Mouse (Mus musculus) layer of hippocampus, postnatal 14 days (tissue): ENCODE measurements around the gene Prep. TPM values are rescaled to one million over a fixed set of nuclear protein-coding genes. Genes with fewer than 3 reads are reported as not detected.

ENCODE experiments used
- DNase-seq, 2 experiments: peaks; one replicate each; pipeline ENCODE4 v3.0.0; 2021 to 2022; ENCODE audit warnings: low spot score in 2 of 2, mixed read lengths in 1 of 2
- long read RNA-seq, 2 experiments: library from polyadenylated mRNA; stranded (forward); transcript quantifications; one replicate each; pipeline ENCODE4 v2.0.0; 2021
- total RNA-seq, 2 experiments: library from RNA; stranded (reverse); gene quantifications; 2 replicates each; pipeline ENCODE4 v1.2.3; 2021

Gene Prep
- 10 to 100 TPM; 13.5 to 14.6 TPM for total RNA-seq
- long read RNA-seq, experiment 1, full-length matches to known transcripts = 37 of 46 reads
- long read RNA-seq, experiment 1, partial matches to known transcripts = 8 of 46 reads
- long read RNA-seq, experiment 1, other reads (novel, unspliced or antisense) = 1 of 46 reads
- long read RNA-seq, experiment 2, full-length matches to known transcripts = 42 of 55 reads
- long read RNA-seq, experiment 2, partial matches to known transcripts = 7 of 55 reads
- long read RNA-seq, experiment 2, other reads (novel, unspliced or antisense) = 6 of 55 reads

DNA sequence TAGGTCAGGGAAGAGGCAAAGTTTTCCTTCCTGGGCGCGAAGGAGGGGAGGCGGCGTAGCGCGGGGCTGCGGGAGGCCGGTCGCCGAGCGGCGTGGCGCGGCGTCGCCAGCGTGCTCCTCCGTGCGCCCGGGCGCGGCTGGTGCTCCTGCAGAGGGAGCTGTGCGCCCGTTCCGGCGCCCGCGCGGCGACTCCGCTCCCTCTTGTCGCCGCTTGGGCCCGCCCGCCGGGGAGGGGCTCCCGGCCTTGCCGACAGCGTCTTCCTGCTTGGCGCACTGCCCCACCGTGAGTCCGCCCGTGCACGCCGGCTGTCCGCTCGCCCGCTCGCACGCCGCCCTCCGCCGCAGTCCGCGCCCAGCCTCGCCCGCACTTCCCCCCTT lies at the start of gene Prep:
Gene Prep (plus strand): TSS at position 273 of the 378 bp plus-strand sequence.
- peak; percentile 86 to 92 for DNase-seq

DNA sequence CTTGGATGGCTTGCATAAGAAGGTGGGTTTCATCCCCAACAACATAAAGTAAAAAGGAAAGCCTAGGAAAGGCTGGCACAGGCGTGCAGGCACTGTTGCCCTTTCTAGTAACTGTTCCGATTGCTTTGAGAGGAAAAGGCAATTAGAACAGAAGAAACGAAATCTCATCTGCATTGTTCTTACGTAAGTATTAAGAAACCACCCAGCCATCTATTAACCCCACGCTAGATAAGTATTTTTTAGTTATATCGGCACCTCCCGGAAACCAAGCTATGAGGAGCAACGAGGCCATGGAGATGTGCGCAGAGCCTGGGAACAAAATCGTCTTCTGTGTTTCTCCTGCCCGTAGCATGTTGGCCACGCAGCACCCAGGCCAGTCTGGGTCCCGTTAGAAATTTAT lies 49.7 kb upstream of the Prep start:
- DNase-seq = no peak

DNA sequence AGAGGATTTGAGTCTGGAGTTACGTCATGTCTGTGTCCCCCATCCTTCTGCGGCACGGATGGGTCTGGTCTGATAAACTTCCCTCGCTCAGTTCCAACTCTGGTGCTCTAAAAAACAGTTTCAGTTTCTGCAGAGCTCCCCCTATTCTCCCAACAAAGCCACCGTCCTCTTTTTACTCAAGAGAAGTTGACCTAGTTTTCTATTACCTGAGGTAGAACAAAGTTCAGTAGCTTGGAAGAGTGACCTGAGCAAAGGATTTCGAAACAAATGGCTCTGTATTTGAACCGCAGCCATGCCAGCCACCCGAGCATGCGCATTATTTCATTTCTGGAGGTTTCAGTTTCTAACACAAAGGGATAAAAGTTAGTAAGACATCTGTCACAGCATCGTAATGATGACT lies 49.2 kb upstream of the Prep start:
- no peak for DNase-seq

DNA sequence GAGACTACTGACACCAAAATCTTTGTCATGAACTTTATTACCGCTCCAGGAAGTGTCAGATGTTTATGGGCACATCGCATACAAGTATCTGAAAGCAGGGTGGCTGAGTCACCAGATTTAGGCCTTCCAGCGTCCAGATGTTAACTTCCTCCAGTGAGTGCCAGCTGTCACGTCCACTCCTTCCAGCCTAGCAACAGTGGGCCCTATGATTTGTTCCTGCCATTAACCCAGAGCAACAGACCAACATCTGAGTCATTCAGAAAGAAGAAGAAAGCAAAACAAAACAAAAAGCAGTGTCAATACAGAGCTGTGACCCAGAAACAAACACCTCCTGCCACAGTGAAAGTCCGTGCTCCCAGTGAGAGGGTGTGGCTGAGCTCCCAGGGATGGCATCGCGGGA lies 47.6 kb upstream of the Prep start:
- no peak for DNase-seq

DNA sequence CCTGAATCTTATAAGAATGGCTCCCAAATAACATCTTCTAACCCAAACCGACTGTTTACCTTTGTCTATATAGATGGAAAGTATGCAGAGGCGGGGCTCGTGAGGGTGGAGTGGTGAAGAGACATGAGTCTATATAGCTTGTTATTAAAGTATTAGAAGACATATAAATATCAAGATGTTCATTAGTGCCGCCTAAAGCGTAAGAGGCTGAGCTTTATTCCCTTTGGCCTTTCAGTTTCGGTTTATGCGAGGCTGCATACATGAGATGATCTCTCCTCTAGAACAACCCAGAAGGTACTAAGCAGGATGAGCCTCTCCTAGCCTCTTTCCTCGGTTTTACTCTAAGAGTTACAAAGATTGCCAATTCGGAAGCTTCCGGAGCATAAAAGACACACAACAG lies 47.2 kb upstream of the Prep start:
- no peak for DNase-seq

DNA sequence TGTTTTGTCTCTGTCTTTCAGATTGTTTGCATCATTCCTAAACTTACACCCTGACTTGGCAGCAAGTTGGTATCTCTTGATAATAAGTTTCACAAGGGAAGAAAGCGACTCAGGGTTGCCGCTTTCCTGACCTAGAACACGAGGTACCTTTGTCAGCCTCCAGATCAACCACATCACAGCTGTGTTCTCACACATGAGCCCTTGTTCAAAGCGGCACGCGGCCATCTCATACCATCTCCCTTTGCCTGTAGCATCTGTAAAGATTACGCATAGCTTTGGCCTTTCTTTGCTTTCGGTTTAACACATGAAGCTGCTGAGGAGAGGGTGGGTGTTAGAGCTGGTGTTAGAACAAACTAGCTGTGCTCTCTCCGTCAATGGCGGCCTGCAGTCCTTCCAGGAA lies 46.7 kb upstream of the Prep start:
- DNase-seq = no peak

DNA sequence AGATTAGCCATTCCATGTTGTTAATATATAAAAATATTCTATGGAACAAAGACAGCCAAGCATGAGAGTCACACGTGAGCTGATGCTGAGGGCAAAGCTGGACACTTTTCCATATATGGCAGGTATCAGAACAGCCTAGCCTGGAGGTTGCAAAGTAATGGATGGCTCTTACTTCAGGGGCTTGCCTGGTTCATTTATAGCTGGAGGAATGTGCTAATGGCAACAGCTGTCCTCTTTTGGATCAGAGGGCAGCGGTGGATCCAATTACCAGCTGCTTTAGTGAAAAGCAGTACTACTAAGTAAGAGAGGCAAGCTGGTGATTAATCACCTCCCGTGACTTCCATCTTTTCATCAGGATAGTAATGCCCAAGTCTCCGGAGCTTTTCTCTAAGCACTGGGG lies 41.8 kb upstream of the Prep start:
- DNase-seq = no peak

DNA sequence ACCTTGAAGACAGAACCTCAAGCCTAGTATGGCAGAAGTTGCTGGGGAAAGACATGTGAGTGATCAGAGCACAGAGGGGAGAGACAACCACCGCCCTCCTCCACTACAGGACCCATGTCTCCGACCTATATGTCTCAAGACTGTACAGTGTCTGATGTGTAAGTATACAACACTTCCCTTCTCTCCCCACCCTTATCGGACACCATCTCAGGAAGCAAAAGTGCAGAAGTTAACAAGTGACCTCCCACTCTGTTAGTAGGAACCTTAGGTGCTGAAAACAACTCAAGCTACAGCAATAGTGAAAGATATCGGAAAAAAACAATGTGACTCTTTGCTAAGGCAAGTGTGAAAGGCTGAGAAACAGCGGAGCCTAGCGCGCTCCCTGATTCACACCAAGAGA lies 40.1 kb upstream of the Prep start:
- DNase-seq = no peak

DNA sequence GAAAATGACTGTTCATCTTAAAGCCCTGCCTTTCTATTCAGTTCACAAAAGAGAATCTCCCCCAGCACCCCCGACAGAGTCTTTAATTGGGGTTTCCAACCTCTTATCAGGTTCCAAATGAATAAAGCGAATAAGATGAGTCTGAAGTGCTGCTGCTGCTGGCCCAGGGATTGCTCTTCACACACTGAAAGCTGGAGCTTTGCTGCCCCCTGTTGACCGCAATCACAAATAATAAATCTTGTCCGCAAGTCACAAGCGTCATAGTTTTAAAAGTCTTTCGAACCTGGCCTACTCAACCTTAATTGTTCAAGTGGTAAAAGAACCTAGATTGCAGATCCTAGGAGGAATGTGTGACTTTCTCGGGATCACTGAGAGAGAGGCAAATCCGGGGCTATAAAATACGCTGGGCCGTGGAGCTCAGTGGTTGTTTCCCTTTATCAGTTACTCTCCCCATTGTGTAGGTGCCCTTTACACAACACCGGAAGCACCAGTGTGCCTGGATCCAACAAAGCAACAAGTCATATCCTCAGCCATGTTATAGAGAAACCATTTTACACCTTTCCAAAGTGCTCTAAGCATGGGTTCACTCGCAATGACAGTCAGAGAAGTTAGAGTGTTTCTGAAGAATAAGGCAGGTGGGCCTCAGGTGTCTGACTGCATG lies 21.6 kb upstream of the Prep start:
- DNase-seq = peak; percentile 69 to 85

DNA sequence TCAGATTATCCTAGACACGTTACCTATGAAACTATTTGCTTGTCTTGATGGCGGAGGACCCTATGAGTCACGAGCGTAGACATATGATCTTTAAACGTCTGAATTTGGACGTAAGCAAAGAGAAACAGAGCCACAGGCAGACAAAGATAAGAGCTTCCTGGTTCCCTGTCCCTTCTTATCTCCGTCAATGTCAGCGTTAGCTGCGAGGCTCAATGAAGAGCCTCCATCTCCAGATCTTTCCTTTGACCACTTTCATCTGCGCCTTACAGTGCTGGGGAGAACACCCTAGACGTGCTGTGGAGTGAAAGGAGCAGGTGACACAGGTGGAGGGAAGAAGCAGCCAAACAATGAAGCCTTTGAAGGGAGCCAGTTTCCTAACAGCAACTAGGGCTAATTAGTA lies 18.8 kb upstream of the Prep start:
- no peak for DNase-seq

DNA sequence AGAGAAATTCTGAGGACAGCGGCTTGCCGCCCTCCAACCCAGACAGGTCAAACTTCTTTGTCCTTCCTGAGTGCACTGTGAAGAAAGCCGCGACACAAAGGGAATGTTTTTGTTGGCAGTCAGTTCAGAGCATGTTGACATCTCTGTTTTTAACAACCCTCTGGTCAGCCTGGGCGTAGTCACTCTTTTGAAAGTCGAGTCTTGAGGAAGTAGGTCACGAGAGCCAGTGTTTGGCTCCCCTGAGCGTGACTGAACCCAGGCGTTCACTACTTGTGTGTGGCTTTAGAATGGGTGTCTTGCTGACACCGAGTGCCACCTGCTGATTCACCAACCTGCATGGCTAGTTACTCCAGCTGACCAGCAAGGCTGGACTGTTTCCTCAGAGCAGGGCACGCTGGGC lies 18.4 kb upstream of the Prep start:
- no peak for DNase-seq

DNA sequence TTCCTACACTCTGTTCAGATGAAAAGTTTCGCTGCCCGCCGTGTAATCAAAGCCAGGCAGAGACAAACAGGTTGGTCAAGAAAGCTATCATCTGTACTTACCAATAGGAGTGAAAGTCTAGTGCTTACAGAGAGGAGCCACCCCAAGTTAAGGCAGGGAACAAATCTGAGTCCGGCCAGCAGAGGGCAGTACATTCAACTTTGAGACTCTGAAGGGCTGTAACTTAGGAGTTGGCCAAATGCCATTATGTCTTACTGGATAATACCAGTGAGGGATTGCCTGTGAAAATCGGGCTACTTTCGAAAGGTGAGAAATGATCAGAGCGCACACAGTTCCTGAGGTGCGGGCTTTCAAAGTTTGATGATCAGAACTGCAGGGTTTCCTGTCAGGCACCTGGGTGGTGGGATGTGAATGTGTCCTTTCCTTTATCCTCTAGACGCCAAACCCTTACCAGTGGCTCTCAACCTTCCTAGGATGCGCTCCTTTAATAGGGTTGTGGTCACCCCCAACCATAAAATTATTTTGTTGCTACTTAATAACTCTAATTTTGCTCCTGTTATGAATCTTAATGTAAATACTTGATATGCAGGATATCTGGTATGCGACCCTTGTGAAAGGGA lies 15.8 kb upstream of the Prep start:
- DNase-seq = peak; percentile 47 to 68

DNA sequence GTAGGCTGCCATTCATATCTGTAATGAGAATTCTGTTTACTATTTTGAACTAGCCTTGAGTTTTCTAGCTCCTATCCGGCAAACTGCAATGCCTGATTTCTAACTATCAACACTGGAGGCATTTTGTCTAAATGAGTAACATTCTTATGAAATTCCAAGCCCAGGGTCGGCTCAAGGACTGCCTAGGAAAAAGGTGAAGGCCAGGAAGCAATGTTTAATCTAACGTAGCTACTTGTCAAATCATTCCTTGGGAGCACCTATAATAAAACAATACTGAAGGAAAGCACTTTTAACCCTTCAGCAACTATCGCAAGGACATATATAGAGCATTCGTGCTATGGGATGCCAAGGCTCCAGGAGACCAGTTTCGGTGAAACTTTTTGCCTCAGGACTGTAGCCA lies 8.6 kb upstream of the Prep start:
- no peak for DNase-seq

DNA sequence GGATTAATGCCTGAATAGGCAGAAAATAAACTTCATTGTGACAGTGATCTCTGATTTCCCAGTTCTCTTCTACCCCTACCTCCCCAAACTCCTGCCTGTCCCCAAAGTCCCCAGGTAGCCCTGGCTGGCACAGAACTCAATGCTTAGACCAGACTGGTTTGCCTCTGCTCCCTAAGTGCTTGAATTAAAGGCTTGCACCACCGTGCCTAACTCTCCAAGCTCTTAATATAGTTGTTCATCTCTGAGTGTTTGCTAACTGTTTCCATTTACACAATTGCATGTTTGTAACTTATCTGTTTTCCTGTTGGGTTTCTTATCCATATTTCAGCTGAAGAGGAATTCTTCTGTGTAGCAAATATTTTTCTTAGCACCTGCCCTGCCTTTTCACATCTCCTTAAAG lies 6.2 kb upstream of the Prep start:
- no peak for DNase-seq

DNA sequence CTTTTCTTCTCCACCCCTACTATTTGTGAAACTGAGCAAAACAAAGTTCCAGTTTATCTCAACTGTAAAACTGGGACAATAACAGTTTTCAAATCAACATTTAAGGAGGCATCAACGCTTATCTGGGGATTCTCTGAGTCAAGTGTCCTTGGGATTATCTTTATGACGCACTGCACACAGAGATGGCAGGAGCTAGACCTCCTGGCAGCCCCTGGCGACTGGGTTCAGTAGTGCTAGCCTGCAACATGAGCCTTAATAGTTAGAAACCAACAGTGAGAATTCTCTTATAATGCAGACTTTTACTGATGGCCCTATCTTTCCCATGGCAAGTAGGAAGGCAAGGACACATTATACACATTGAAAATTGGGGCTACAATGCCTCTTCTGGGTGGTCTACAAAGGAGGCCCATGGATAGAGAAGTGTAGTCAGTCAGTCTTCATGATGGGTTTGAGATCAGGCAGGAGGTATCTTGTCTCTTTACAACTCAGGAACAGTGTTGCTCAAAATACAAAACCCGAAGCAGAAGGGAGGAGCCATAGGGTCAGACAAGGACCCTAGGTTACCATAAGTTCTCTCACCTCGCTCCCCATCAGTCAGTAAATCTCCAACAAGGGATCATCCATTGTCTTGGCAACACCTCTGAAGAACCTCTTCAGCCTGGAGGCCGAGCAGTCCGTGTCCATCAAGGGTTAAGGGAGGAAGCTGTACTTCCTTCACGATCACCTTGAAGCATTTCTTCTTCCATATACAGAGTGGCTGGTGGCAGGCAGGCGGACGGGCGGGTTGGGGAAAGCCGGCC lies 672 bp upstream of the Prep start:
- no peak for DNase-seq

DNA sequence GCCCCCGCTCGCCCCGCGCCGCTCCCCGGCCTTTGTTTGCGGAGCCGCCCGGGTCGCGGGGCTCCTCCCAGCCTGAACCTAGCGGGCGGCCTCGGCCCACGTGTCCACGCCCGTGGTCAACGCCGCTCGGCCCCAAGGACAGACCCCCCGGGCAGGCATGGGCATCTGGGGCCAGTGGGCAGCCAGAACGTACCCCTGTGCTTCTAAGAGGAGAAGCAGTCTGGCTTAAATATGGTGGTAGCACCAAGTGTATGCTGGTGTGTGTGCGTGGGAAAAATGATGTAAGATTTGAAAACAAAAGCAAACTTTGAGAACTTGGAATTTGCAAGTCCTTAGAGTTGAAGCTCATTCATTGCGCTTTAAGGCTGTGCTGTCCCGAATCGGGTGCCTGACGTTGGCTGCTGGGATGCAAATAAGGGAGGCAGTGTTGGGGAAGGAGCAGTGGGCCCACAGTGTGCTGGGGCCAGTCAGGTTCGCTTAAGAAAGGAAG lies 478 bp downstream of the Prep start:
- DNase-seq = no peak

DNA sequence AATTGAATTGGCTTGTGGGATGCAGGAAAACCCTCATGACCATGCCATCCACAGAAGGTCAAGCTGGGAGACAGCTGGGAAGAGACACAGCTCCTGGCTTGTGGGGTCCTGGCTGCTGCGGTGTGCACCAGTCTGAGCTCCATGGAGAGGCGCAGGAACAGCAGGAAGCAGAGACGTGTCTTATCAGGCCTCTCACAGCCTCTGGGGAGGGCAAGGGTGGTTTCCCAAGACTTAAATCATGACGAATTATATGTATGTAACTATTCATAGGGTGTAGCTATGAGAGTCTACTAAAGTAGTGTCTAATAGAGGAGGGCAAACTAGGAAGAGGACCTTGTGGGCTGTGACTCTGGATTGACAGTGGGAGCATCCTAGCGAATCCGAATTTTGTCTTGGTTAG lies 2.6 kb downstream of the Prep start:
- no peak for DNase-seq

DNA sequence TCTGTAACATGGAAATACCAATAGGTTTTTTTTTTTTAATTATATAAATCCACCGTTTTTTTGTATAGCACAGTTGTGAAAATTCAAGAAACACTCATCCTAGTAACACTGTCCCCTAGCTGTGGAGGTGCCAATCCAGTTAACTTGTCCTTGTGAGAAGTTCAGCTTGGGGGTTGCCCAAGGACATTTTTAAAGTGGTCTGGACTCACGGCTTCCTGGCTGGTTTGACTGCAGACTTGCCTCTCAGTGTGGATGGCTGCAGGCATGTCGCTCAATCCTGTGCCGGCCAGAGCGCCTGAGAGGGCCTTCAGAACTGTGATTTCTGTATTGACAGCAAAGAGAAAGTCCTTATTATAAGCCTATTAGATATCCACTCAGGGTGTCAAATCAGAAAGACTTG lies 3.4 kb downstream of the Prep start:
- DNase-seq = no peak

DNA sequence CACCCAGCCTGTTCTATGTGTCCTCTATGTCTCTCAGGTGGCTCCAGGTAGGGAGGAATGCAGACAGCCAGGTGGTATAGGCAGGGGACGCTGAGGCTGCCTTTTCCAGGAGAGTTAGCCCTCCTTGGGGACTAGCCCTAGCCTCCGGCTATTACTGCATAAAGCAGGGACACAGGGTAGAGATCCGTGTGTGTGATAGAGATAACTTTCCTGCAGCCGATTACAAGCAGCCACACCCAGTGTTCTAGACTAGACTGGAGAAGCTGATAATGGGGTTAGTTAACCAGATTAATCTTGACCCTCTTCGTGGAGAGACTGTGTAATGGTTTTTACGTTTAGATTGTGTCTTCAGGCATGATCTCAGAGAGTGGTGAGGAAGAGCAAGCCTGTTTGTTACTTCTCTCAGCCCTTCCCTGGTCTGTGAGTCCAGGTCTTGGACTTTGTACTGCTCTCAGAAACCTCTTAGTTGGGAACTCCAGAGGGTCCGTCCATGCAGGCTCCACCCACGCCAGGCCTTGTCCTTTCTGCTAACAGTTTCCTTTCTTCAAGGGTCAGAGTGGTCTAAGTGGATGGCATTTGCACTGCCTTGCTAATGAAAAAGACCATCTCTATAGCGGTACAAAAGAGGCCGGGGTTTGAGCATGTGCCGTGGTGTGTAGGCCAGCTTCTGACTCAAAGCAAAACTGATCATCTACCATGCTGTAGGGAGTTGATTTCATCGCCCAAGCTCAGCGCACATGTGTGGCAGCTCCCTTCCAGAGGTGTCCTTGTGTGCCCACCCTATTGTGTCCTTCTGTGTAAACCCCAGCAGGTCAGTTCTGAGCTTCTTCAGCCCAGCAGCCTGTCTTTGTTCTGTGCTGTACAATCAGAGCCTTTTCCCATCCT lies 4.2 kb downstream of the Prep start:
- no peak for DNase-seq

DNA sequence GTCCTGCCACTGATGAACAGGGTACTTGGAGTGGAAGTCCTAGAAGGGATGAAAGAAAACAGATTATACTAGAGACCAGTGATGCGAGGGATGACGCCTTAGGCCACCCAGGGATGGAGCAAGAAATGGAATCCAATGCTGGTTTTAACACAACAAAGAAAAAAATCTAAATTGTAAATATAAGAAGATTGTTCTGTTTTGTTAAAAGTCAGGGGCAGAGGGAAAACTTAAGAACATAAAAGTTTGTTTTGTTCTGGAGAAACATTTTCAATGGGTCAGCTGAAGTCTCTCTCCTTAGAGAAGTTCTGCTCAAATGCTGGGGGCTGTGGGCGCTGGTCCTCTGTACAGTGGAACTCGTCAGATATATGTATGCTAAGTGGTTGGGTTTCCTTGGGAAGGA lies 5.3 kb downstream of the Prep start:
- no peak for DNase-seq

DNA sequence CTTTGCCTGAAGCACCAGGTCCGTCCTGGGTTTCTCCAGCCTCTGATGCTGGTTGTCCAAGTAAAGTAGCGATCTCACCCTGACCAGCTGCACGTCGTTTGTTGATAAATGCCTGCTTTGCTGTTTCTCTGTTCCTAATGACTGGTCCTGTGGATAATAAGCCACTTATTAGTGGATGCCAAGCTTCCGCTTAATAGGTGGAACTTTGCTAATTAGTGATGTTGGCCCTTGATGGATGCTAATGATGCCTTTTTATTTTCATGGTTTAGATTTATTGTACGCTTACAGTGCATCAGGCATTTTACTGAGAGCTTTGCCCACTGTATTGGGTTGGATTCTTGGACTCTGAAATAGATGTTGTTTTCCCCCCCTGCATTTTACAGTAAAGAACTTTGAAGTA lies 7.5 kb downstream of the Prep start:
- DNase-seq = no peak
